Mouse (Mus musculus) bone marrow macrophage, adult 2 months (primary cell): ENCODE results near the gene Lhx8. TPM values are rescaled to one million over a fixed set of nuclear protein-coding genes. Genes with fewer than 3 reads are reported as not detected.

Experiments
- H3K27ac ChIP-seq: 2 replicates; pipeline ENCODE4 v1.5.1; 2012; ENCODE audit warnings: low read depth, low read length; ENCODE audit not compliant: insufficient read depth
- H3K4me1 ChIP-seq: 2 replicates; pipeline ENCODE4 v1.6.1; 2012; ENCODE audit warnings: low read length; ENCODE audit not compliant: control insufficient read depth, insufficient read depth
- H3K4me3 ChIP-seq: 2 replicates; pipeline ENCODE4 v1.5.1; 2012; ENCODE audit warnings: mild to moderate bottlenecking, low read length, moderate library complexity; ENCODE audit not compliant: insufficient read depth
- CTCF ChIP-seq: IDR thresholded peaks from 2 replicates; pipeline ENCODE4 v1.5.1; 2012; ENCODE audit warnings: low read depth, mild to moderate bottlenecking, low read length, moderate library complexity
- POLR2A ChIP-seq: IDR thresholded peaks from 2 replicates; pipeline ENCODE4 v1.6.1; 2012; ENCODE audit warnings: mild to moderate bottlenecking, low read depth, low read length, borderline replicate concordance
- polyA plus RNA-seq: library from polyadenylated mRNA; stranded (reverse); fragments of >200 nt; gene quantifications from 2 replicates; pipeline ENCODE4 v1.2.4, GENCODE M21; 2012; ENCODE audit not compliant: missing spikeins, insufficient read depth, insufficient read length

The Lhx8 gene
- polyA plus RNA-seq, 1 experiment, result not detected

- no peak overlapping the region for H3K4me3 ChIP-seq
- H3K4me1 ChIP-seq, result peaks cover 10% of the 10 kb centered on the region; the same call in 1 of the 2 replicates
- no peak overlapping the region for H3K27ac ChIP-seq
- no peak for TF ChIP-seq POLR2A
- TF ChIP-seq CTCF, result no peak
Observed at GRCm38 (mm10) chr3:154334806-154335205, 4.3 kb upstream of the Lhx8 start.

DNA sequence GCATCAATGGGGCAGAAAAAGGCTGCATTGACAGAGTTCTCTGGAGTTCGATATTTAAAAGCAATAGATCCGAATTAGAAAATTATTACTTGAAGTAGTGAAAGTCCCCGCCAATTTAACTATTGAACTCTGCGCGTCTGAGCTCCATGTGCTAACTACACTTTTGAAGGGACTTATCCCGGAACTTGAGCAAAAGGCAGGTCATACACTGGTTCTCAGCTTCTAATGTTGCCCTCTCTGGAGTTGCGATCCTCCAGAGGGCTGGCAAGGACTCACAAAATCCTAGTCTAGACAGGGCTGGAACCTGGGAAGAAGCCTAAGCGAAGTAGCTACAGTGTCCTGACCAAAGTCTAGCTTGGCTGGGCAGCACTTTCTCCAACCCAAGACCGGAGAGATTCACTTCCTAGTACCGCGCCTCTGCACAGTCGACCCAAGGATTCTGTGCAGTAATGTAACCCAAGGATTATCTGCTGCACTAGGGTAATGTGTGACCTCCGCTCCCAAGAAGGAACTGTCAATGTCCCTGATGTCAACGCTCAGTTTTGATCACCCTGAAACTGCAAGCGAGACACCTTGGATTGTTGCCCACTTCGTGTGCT lies 3.0 kb upstream of the Lhx8 start:
- Histone ChIP-seq H3K27ac (no peak overlapping the region), H3K4me3 (peak overlapping the region; percentile 9; the same call in 1 of the 2 replicates), H3K4me1 (peaks cover 12% of the 10 kb centered on the region; the same call in 1 of the 2 replicates)
- no peak for TF ChIP-seq CTCF
- TF ChIP-seq POLR2A, result no peak

GRCm38 (mm10) chr3:154332941-154333340 lies 2.5 kb upstream of the Lhx8 start:
- no peak overlapping the region for H3K27ac ChIP-seq
- no peak overlapping the region for H3K4me3 ChIP-seq
- TF ChIP-seq POLR2A, result no peak
- TF ChIP-seq CTCF, result no peak
- peaks cover 12% of the 10 kb centered on the region; the same call in 1 of the 2 replicates for H3K4me1 ChIP-seq

DNA sequence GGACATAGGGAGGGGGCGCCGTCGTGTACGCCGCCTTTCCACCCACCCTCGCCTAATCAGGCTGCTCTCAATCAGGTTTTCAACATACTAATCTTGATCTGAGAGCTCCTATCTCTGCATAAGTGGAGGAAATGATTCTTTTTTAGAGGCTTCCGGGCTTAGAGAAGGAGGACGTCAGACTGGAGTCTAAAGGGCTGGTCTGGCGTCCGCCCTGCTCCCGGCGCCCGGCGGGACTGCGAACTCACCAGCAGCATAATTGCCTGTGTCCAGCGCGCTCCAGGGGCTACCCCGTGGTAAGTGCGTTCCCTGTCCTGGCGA lies 1.7 kb upstream of the Lhx8 start:
- H3K4me3 ChIP-seq, result peak overlapping the region; percentile 58
- H3K27ac ChIP-seq, result no peak overlapping the region
- H3K4me1 ChIP-seq, result peaks cover 12% of the 10 kb centered on the region; the same call in 1 of the 2 replicates
- TF ChIP-seq POLR2A (no peak), CTCF (no peak)

GRCm38 (mm10) chr3:154331506-154332212 lies 1.2 kb upstream of the Lhx8 start:
- Histone ChIP-seq H3K4me3 (peak overlapping the region; percentile 58), H3K27ac (no peak overlapping the region), H3K4me1 (peaks cover 12% of the 10 kb centered on the region; the same call in 1 of the 2 replicates)
- no peak for TF ChIP-seq POLR2A
- no peak for TF ChIP-seq CTCF

DNA sequence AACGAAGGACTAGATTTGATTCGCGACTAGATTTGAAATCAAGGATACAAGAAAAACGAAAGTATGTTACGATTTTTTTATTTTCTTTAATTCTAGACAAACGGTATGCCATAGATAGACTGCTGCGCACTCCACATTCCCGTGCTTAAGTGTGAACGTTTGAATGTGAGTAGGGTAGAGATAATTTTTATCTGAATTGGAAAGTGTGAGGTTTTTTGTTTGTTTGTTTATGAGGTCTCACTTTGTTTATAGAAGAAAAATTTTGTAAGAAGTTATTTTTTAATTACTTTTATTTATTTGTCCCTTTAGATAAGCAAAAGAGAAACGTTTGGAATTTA lies 513 bp upstream of the Lhx8 start:
- H3K27ac ChIP-seq, result no peak overlapping the region
- peaks cover 12% of the 10 kb centered on the region; the same call in 1 of the 2 replicates for H3K4me1 ChIP-seq
- peak overlapping the region; percentile 35; the same call in 1 of the 2 replicates for H3K4me3 ChIP-seq
- TF ChIP-seq CTCF (no peak), POLR2A (no peak)

GRCm38 (mm10) chr3:154329323-154330180 lies 907 bp downstream of the Lhx8 start:
- Histone ChIP-seq H3K4me3 (peak overlapping the region; percentile 52), H3K27ac (no peak overlapping the region), H3K4me1 (peaks cover 12% of the 10 kb centered on the region; the same call in 1 of the 2 replicates)
- TF ChIP-seq POLR2A (no peak), CTCF (no peak)

DNA sequence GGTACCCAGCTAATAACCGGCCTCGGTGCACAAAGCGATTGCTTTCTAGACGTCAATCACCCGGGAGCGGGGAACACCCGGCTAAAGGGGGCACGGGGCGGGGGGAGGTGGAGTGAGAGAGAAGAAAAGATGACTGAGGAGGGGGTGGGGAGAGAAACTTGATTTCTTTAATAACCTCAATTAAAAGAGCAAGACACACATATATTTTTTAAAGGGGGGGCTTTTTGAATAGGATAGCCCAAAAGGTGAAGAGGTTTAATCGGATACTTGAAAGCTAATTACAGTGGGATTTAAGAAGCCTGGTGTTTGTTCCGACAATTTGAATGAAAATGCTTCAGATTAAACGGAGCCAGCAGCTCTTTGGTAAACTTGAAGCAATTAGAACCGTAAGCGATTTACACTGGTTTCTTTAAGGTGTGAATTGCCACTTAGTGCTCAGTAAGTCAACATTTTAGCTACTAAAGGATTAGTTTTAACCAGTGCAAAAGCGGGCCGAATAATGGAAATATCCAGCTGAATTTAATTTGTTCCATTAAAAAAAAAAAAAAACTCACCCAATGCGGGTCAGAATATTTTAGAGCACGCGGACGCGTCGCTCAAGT lies 1.6 kb downstream of the Lhx8 start:
- TF ChIP-seq POLR2A (no peak), CTCF (no peak)
- peak overlapping the region; percentile 52 for H3K4me3 ChIP-seq
- H3K27ac ChIP-seq, result no peak overlapping the region
- H3K4me1 ChIP-seq, result peaks cover 12% of the 10 kb centered on the region; the same call in 1 of the 2 replicates

DNA sequence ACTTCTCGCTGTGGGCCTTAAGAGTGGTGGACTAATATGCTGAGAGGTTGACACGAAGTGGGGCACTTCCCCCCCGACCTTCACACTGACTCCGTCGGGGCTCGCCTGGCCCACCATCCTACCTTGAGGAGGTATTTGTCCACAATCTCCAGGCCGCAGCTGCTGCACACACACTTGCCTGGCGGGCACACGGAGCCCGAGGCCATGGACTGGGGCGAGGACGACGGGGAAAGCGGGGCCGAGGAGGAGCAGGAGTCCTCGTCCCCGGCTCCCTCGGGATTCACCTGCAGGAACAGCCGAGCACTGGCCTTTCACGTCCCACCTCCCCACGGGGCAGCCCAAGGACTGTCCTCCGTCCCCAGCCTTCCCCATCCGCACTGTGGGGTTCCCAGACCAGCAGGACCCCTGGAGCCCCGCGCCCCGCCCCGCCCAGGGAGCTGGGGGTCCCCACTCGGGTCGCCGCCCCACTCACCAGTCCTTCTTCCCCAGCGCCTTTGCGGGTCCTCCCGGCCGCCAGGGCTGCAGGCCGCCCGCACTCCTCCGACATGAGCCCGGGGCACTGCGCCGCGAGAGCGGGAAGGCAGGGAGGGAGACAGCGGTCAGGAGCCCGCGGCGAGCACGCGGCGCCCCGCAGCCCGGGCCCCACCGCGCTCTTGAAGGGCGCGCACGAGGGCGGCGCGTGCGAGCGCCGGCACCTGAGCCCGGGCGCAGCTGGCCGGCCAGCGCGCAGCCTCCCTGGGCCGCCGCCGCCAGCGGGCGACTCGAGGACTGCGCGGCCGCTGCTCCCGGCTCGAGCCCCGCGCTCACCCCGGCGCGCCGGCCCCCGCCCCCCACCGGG lies 2.4 kb downstream of the Lhx8 start:
- Histone ChIP-seq H3K4me3 (no peak overlapping the region), H3K27ac (no peak overlapping the region), H3K4me1 (peaks cover 8% of the 10 kb centered on the region; the same call in 1 of the 2 replicates)
- TF ChIP-seq CTCF (no peak), POLR2A (no peak)
